Mouse (Mus musculus) liver, embryonic 14 days (tissue): ENCODE data around the gene Gpr87. TPM values are rescaled to one million over a fixed set of nuclear protein-coding genes. Genes with fewer than 3 reads are reported as not detected.

Source experiments
- polyA plus RNA-seq: library from polyadenylated mRNA; depleted of rRNA; stranded (reverse); fragments of >200 nt; gene quantifications from 2 replicates; pipeline ENCODE4 v1.2.3, GENCODE M21; 2012; rRNA removed

Gpr87 gene
- polyA plus RNA-seq = not detected in 2 replicates

DNA sequence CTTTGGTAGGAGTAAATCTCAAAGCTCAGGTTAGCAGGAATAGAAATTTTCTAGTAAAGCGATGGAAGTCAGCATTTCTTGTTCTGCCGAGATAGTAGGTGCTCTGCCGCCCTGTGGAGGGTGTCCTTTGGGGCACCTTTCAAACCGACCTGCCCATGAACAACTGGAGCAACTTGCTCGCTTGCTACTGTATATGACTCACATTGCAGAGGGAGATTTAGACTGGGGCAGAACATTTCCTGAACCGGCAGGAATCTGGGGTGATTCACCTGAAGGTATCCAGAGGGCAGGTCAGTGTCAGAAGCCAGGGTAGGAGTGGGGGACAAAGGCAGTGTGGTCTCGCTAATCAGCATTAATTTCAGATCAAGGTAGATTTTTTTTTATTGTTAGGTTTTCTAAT lies at the start of gene Gpr87:
Gene Gpr87 (minus strand): TSS at position 167 of the 400 bp plus-strand sequence.

DNA sequence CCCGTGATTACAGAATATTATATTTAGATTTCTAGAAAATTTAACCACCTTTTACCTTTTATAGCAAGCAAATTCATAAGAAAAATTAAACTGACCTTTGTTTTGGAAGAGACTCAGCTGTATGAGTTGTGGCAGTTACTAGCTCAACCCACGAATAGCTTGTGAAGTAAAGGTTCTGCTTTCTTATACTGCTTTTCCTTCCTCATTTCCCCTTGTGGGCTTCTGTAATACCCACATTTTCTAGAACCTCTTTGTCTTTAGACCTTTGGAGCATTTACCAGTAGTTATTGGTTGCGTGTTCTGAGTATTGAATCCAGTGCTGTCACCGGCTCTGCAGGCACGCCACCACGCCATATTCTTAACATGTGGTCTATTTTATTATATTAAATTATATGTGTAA lies 15.8 kb upstream of the Gpr87 start, which contains the start of gene P2ry13:
Gene P2ry13 (minus strand): TSS at position 156 of the 400 bp plus-strand sequence.

DNA sequence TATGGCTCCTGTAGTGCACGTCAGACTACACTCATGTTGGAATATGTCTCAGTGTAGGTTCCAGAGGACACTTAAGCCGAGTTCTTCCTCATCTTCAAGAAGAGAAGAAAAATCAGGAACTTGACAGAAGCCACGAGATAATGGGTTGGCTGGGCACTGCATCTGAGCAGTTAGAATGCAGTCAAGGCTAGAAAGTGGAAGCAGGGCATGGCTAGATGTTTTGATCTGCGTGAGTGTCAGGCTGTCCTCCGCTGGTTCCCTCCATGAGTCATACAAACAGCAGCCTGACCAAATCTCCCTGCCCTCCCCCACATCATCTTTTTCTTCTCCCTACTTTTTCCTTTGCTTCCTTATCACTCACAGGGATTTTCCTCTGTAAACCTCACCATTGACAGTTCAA lies 41.5 kb downstream of the Gpr87 start, which contains the start of gene P2ry14:
Gene P2ry14 (minus strand): TSS at position 195 of the 400 bp plus-strand sequence.

Other genes with a start within 250 kb of the Gpr87 start
- gene Med12l, start 189.3 kb downstream of the Gpr87 start, polyA plus RNA-seq = 0.58 and 0.71 TPM in 2 replicates
- gene Gpr171, start 93.3 kb downstream of the Gpr87 start, polyA plus RNA-seq = 0.37 and 0.46 TPM in 2 replicates
- 2.5 and 2.6 TPM in 2 replicates for gene P2ry14, start 41.5 kb downstream of the Gpr87 start, polyA plus RNA-seq
- gene P2ry13, start 15.8 kb upstream of the Gpr87 start, polyA plus RNA-seq = 1.9 and 2.4 TPM in 2 replicates
- gene P2ry12, start 67.8 kb upstream of the Gpr87 start, polyA plus RNA-seq = 1.2 and 1.6 TPM in 2 replicates
- gene Igsf10, start 149.3 kb upstream of the Gpr87 start, polyA plus RNA-seq = 0.25 and 0.34 TPM in 2 replicates